Mouse (Mus musculus): ENCODE measurements around the gene Sdhaf1.

- TF ChIP-seq FLI1 (IDR thresholded peaks at IDR 0.05; ENCODE audit: low read length) (no peak), GATA1 (IDR thresholded peaks at IDR 0.05; ENCODE audit: borderline replicate concordance, low read length) (no peak)
These were observed 9.0 kb upstream of the Sdhaf1 start for GRCm38 (mm10) chr7:30332622-30333259.

All from megakaryocyte, embryonic 14.5 days (primary cell).